Mouse (Mus musculus) cerebellum, adult 9-11 months (tissue): ENCODE measurements around the gene Mtg2.

Source experiments
- DNase-seq: peaks from one replicate; pipeline ENCODE4 v3.0.0; 2022

The Mtg2 gene

GRCm38 (mm10) chr2:180053001-180053400, 17.4 kb upstream of the Mtg2 start:
- no peak for DNase-seq

GRCm38 (mm10) chr2:180063338-180064131, 6.9 kb upstream of the Mtg2 start:
- DNase-seq = no peak

- no peak for DNase-seq
Observed at GRCm38 (mm10) chr2:180069770-180070480, 463 bp upstream of the Mtg2 start.

- peak; percentile 29 for DNase-seq
Observed at GRCm38 (mm10) chr2:180071671-180072070, 1.3 kb downstream of the Mtg2 start.

GRCm38 (mm10) chr2:180072886-180073285, 2.5 kb downstream of the Mtg2 start:
- DNase-seq = no peak

DNA sequence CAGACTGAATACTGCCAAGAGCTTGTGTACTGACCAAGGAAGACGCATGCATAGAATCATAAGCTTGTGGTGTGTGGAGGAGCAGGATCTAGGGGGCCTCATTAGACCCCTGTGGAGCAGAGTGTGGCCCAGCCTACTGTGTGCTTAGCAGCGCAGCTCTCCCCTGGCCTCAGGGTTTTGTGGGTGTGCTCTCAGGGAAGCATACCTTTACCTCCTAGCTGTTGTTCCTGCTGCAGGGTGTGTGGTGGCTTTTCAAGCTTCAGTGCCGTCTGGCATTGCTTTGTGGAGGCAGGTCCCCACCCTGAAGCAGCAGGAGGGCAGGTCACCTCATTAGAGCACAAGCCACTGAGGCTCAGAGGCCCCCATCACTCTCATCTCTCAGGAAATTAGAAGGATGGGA, 7.2 kb downstream of the Mtg2 start:
- no peak for DNase-seq

GRCm38 (mm10) chr2:180080680-180081079, 10.3 kb downstream of the Mtg2 start:
- DNase-seq = no peak

DNA sequence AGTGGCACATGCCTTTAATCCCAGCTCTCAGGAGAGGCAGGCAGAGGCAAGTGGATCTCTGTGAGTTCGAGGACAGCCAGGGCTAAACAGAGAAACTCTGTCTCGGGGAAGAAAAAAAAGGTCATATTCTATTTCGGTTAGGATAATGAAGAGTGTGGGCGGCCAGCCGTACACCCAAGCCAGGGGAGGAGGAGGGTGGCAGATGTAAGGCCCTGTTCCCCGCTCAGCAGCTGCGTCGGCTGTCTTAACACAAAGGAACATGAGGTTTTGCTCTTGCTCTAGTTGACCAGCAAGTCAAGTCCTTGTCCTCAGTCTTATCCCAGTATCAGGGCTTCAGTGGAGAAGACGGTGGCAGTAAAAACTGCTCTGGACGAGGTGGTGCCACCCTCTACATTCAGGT, 12.7 kb downstream of the Mtg2 start:
- no peak for DNase-seq

GRCm38 (mm10) chr2:180084565-180084964, 14.2 kb downstream of the Mtg2 start:
- no peak for DNase-seq

GRCm38 (mm10) chr2:180085926-180086636, 15.7 kb downstream of the Mtg2 start:
- DNase-seq = no peak

DNA sequence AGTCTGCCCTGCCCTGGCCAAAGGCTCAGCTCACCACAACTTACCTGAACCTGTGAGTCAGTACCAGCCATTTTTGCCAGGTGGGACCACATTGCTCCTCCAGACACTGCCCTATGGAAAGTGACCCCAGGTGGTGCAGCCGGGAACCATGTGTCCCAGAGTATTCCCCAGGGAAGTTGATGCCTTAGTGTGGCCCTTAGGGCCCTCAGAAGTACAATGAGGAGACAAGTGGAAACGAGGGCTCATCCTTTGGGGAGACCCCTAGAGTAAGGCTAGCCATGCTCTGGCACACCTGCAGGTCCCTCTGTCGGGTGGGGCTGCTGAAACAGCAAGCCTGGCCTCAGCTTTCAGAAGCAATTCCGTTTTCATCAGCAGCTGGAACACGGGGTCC, 16.2 kb downstream of the Mtg2 start:
- no peak for DNase-seq

DNA sequence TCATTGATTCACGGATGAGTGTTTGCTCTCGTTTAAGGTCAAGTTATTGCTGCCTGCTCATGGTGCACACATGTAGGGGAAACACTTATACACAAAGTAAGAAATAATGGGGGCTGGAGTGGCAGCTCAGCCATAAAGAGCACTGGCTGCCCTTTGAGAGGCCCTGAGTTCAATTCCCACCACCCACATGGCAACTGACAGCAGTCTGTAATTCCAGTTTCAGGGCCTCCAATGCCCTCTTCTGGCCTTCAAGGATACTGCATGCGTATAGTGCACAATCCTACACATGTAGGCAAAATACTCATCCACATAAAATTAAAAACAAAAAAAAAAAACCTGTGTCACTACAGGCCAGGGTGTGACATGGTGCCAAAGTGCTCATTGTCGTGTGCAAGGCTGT, 17.1 kb downstream of the Mtg2 start:
- no peak for DNase-seq

DNA sequence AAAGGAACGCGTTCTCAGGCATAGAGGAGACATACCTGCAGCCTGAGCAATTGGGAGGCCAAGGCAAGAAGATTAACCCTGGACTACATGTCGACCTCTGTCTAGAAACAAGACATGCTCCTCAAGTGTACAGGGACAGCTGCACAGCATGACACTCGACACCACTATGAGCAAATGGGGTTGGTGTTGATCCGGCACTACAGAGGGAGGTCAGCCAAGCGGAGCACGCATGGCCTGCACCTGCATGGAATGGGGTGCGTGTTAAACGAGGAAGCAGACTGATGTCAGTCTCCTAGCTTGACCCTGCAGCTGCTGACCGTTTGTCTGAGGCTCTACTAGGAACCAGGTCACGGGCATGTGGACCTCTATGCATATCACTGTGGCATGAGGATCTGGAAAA, 19.9 kb downstream of the Mtg2 start:
- DNase-seq = no peak

GRCm38 (mm10) chr2:180095711-180096110, 25.3 kb downstream of the Mtg2 start:
- DNase-seq = no peak

DNA sequence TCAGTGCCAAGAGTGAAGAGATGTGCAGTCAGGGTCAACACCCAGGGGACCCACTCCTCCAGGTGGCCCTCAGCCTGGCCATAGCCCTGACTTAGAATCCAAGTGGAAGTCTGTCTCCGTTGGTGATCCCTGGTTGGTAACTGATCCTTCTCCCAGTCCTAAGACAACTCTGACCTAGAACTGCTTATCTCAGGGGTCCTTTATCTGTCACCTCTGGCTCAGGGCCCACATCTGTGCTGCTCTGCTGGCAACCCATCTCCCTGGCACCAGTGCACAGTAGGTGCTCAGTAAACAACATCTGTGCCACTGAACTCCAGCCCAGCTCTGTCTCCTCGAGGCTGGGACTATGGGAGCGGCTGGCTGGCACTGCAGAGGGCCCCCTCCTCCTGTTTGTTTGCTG, 27.2 kb downstream of the Mtg2 start:
- DNase-seq = no peak

GRCm38 (mm10) chr2:180098167-180098566, 27.8 kb downstream of the Mtg2 start:
- DNase-seq = no peak

GRCm38 (mm10) chr2:180099529-180099928, 29.1 kb downstream of the Mtg2 start:
- no peak for DNase-seq

DNA sequence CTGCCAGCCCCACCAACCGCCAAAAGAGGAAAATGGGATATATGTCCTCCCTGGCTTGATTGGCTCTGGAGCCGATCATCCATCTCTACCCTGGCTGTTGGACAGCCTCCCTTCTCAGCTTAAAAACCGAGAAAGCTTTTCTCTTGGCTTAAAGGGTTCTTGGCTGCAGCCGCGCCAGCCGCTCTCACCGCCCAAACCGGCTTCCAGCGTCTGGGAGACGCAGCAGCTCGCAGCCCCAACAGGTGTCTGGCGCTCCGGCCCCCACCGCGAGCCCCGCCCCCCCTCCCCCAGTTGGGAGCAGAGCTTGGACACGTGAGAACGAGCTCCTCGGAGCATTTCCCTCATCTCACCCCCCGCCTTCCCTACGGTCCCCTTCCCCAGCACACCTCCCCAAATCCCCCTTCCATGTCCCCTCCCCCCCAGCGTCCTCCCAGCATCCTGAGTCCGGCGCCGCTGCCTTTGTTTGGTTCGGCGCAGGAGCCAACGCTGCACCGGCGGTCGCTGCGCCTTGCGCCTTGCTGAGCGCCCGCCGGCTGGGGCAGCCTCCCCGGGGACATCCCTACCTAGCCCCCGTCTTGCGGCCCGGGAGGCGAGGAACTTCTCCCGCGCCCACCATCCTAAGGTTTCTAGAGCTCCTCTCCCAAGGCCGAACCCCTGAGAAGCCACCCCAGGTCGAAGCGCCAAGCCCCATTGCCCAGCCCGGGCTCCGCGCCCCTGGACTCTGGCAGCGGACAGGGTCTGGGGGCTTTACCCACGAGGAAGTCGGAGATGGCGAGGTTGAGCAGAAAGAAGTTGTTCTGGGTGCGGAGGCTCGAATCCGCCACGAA, 33.0 kb downstream of the Mtg2 start:
- peak; percentile 60 for DNase-seq

DNA sequence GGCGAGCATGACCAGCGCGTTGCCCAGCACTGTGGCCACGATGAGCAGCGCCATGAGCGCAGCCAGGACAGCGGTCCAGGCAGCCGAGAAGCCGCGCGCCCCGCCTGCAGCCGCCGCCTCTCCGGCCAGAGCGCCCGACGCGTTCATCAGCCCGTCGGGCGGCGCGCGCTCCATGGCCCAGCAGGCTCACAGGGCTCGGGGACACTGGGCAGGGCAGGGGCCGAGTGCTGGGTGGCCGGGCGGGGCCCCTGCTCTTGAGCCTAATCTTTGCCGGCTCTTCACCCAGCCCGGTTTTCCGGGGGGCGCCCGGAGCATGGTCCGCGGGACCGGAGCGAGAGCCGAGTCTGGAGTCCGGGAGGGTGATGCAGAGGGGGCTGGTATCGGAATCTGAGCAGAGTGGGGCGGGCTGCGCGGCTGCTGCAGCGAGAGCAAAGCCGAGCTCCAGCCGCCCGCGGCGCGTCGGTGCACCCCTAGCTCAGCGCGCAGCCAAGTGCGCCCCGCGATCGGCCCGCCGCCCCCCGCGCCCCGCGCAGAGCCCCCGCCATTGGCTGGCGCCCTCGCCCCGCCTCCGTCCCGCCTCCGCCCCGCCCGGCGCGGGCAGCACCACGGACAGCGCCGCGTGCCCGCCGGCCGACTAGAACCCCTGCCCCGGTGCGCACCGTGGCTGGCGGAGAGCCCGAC, 33.7 kb downstream of the Mtg2 start, which contains the start of gene Hrh3:
Hrh3 (minus strand) TSS at position 511 of the 681 bp plus-strand sequence.
- DNase-seq = peak; percentile 85

DNA sequence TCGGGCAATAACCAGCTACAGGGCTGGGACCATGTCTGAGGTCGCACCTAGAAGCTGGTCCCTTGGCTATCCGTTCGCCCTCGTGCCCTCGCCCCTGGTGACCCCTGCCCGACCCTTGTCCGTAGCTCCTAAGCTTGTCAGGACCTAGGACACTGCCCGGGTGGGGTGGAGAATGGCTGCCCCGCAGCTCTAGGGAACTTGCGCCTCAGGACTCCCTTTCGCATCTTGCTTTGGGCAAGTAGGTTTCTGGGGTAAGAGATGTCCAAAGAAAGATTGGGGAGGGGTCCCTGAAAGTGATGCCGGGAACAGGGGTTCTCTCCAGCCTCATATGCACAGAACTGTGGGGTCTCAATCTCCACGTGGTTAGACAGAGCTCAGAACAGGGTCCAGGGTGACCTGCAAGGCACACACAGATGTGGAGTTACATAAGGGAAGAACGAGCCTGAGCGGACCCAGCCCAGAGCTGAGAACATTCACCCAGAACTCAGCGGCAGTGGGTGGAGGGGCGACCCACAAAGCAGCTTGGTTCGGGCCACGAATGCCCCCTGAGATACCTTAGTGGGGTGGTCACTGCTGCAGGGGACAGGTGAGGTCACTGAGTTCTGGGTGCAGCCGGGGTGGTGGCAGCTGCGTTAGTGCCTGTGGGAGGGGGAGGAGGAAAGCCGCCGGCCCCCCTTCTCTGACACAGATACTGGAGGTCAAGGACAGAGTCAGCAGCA, 34.4 kb downstream of the Mtg2 start:
- DNase-seq = peak; percentile 69

GRCm38 (mm10) chr2:180105441-180106190, 35.2 kb downstream of the Mtg2 start:
- peak; percentile 69 for DNase-seq
